Mouse (Mus musculus) heart, embryonic 12.5 days (tissue): ENCODE results near the gene Cntnap5a. TPM values are rescaled to one million over a fixed set of nuclear protein-coding genes. Genes with fewer than 3 reads are reported as not detected.

ENCODE experiments used
- ATAC-seq: fragments of 200-750 bp; cut with Nextera tagmentation; 2 replicates; pipeline ENCODE4 v1.8.0; 2017; ENCODE audit warnings: moderate TSS enrichment, moderate library complexity; ENCODE audit not compliant: insufficient number of reproducible peaks, low FRiP score
- H3K27ac ChIP-seq: fragments of 300-500 bp; sonication (generic); 2 replicates; pipeline ENCODE4 v1.5.1; 2016; ENCODE audit warnings: mild to moderate bottlenecking, moderate library complexity; ENCODE audit not compliant: poor library complexity, severe bottlenecking
- H3K27me3 ChIP-seq: fragments of 300-500 bp; sonication (generic); replicated peaks from 2 replicates; pipeline ENCODE4 v1.6.1; 2016; ENCODE audit warnings: mild to moderate bottlenecking, moderate library complexity
- H3K36me3 ChIP-seq: fragments of 300-500 bp; sonication (generic); 2 replicates; pipeline ENCODE4 v1.6.1; 2016; ENCODE audit warnings: mild to moderate bottlenecking, moderate library complexity
- H3K4me1 ChIP-seq: fragments of 300-500 bp; sonication (generic); replicated peaks from 2 replicates; pipeline ENCODE4 v1.6.1; 2016; ENCODE audit warnings: mild to moderate bottlenecking
- H3K4me2 ChIP-seq: fragments of 300-500 bp; sonication (generic); 2 replicates; pipeline ENCODE4 v1.6.1; 2016; ENCODE audit warnings: mild to moderate bottlenecking, moderate library complexity
- H3K4me3 ChIP-seq: fragments of 300-500 bp; sonication (generic); 2 replicates; pipeline ENCODE4 v1.5.1; 2016; ENCODE audit warnings: mild to moderate bottlenecking
- H3K9ac ChIP-seq: fragments of 300-500 bp; sonication (generic); 2 replicates; pipeline ENCODE4 v1.6.1; 2016; ENCODE audit warnings: mild to moderate bottlenecking, moderate library complexity
- H3K9me3 ChIP-seq: fragments of 300-500 bp; sonication (generic); replicated peaks from 2 replicates; pipeline ENCODE4 v1.6.1; 2016; ENCODE audit warnings: mild to moderate bottlenecking, moderate library complexity
- microRNA-seq: library from miRNA; unstranded; fragments of <30 nt; microRNA quantifications from one replicate; pipeline ENCODE4, GENCODE M21; 2017
- polyA plus RNA-seq: library from polyadenylated mRNA; unstranded; fragments of >200 nt; fragmentation: Nextera tagmentation; extraction: Ambion mirVana; gene quantifications from 2 replicates; pipeline ENCODE4 v1.2.1, GENCODE M21; 2016

Gene Cntnap5a
- polyA plus RNA-seq, 1 experiment from 2014 or later, result not detected

- Histone ChIP-seq H3K9ac (no peak overlapping the region), H3K4me2 (no peak overlapping the region), H3K36me3 (no peaks in the 10 kb centered on the region), H3K4me3 (no peak overlapping the region), H3K9me3 (no peaks in the 10 kb centered on the region), H3K27ac (no peak overlapping the region), H3K27me3 (no peaks in the 10 kb centered on the region), H3K4me1 (no peaks in the 10 kb centered on the region)
- no peak for ATAC-seq
These were observed 931.7 kb downstream of the Cntnap5a start for GRCm38 (mm10) chr1:116616272-116616671.

Small RNA genes within 50 kb of the gene (microRNA-seq; reads per million reads assigned to microRNA genes)
- gene Gm23393, result not detected
